Mouse (Mus musculus) macrophage (primary cell): ENCODE data around the gene Ppl. TPM values are rescaled to one million over a fixed set of nuclear protein-coding genes. Genes with fewer than 3 reads are reported as not detected.

Experiments used
- H3K27ac ChIP-seq: fragments of 350-480 bp; formaldehyde crosslinking; 2 replicates; pipeline ENCODE4 v1.9.0; 2021
- H3K36me3 ChIP-seq: fragments of 350-480 bp; formaldehyde crosslinking; 2 replicates; pipeline ENCODE4 v1.9.0; 2021; ENCODE audit errors: inconsistent target
- H3K4me3 ChIP-seq: fragments of 350-480 bp; formaldehyde crosslinking; 2 replicates; pipeline ENCODE4 v1.9.0; 2021; ENCODE audit errors: inconsistent target
- H3K79me2 ChIP-seq: fragments of 350-480 bp; formaldehyde crosslinking; 2 replicates; pipeline ENCODE4 v1.9.0; 2021; ENCODE audit errors: inconsistent target
- WGBS: methylation state at CpG from one replicate; pipeline ENCODE4 v1.1.7; 2026; ENCODE audit warnings: inconsistent platforms; ENCODE audit not compliant: missing documents; 5-methylcytosine and 5-hydroxymethylcytosine counted together
- polyA plus RNA-seq: library from polyadenylated mRNA; stranded (reverse); fragments of 250-400 nt; gene quantifications from 3 replicates; pipeline ENCODE4 v1.2.4, GENCODE M21; 2018; ENCODE audit warnings: inconsistent platforms

The Ppl gene
- polyA plus RNA-seq, 1 experiment from 2014 or later = not detected

DNA sequence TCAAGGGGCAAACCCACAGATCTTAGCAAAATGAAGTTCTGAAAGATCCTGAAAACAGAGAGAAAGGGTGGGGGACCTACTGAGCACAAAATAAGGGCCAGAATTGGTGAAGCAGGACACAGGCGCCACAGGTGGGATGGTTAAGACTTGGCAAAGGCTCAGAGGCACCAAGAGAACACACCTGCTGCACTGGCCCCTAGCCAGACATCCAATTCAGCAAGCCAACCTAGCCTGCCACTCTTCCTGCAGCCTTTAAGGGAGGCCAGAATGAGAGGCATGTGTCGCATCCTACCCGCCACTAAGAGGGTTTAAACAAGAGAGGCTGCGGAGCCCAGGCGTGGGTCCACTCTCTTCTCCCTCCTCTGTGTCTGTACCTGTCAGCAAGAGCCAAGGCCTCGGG is 31.2 kb downstream of the Ppl start:
- Histone ChIP-seq H3K36me3 (no peaks in the 10 kb centered on the region), H3K4me3 (no peak overlapping the region), H3K79me2 (no peaks in the 10 kb centered on the region), H3K27ac (no peak overlapping the region)
- 85% methylated on average over 6 of the region's 6 CpGs for WGBS

DNA sequence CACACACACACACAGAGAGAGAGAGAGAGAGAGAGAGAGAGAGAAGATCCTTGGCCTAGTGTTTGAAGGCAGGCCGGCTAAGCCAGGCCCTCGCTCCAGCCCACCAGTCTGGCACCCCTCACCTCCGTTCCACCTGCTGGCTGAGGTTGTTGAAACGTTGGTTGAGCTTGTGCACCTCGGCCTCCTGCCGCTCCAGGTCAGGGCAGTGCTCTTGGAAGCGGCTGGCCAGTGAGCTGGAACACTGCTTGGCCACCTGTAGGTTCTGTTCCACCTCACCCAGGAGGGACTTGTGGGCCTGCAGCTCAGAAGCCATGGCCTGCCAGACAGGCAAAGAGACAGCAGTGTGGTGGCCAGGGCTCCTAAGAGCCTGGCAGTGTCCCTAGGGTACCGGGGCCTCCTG is 35.7 kb downstream of the Ppl start:
- WGBS = 90% methylated on average over 7 of the region's 8 CpGs
- Histone ChIP-seq H3K4me3 (no peak overlapping the region), H3K36me3 (no peaks in the 10 kb centered on the region), H3K27ac (no peak overlapping the region), H3K79me2 (no peaks in the 10 kb centered on the region)

DNA sequence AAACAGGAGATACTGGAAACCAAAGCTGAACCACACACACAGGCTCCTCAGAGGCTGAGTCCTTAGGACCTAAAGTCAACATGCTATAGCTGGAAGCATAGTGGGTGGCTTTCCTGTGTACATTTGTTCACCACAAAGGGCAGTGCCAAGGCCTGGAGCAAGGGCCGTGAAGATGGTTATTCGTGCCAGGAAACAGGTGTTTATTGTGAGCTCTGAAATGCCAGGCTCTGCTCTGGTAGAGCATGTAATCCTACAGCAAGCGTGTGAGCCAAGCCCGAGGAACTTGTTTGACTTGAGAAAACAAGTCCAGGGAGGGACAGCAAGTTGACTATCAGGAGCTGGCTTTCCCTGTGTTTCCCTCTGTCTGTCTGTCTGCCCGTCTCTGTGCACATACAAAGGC is 38.9 kb downstream of the Ppl start:
- Histone ChIP-seq H3K36me3 (no peaks in the 10 kb centered on the region), H3K4me3 (no peak overlapping the region), H3K27ac (no peak overlapping the region), H3K79me2 (no peaks in the 10 kb centered on the region)
- WGBS = 83% methylated on average over 5 of the region's 5 CpGs

DNA sequence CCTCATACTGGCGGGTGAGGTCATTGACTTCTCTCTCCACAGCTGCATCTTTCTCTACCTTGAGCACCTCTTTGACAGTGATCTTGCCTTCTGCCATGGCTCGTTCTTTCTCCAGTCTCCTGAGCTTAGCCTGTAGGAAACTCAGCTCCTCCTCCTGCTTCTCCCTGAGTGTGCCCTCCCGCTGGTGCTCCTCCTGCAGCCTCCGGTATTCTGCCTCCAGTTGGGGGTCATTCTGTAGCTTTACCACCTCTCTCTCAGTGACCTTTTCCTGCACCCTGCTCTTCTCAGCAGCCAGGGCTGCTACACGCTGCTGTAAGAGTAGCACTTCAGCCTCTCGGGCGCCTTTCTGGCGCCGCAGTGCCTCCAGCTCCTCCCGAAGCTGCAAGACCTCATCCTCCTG is 43.2 kb downstream of the Ppl start:
- WGBS = 87% methylated on average over 10 of the region's 10 CpGs
- no peak overlapping the region for H3K27ac ChIP-seq
- peaks cover 32% of the 10 kb centered on the region for H3K36me3 ChIP-seq
- no peak overlapping the region for H3K4me3 ChIP-seq
- no peaks in the 10 kb centered on the region for H3K79me2 ChIP-seq

DNA sequence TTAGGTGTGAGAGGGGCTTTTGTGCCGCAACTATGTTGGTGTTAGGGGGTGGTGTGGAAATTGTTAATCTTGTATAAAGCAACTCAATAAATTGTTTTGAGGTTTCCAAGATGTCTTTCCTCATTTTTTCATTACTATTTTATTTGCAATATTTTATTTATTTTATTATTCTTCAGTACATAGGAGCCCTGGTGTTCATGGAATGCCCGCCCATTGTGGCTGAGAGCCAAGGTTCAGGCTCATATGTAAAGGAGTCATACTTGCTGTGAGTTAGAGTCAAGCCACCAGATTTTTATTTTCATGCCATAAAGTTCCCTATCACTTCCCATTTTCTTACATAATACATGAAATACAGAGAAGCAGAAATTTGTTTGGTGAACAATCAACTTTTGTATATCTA is 46.0 kb downstream of the Ppl start:
- H3K36me3 ChIP-seq = peaks cover 61% of the 10 kb centered on the region
- 94% methylated on average over 2 of the region's 2 CpGs for WGBS
- no peak overlapping the region for H3K27ac ChIP-seq
- H3K4me3 ChIP-seq = no peak overlapping the region
- H3K79me2 ChIP-seq = no peaks in the 10 kb centered on the region

DNA sequence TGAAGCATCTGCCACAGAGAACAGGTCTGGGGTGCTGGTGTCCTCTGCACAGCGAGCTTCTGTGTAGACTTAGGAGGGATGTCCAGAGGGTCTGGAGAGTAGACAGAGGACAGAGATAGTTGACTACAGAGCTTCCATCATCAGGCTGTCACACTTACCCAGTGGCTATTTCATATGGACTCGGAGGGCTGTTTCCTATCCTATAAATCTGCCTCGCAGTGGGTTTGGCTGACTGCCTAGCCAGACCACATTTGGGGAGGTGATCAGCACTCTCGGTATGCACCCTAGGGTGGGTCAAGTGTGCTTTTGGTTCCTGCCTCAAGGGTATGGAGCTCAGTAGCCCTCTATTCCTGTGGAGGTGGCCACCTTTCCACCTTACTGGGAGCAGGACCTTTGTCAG is 47.0 kb downstream of the Ppl start:
- H3K36me3 ChIP-seq = peaks cover 66% of the 10 kb centered on the region
- H3K79me2 ChIP-seq = 0 out of 2 replicates have a peak, but pooled peaks cover under 1% of the 10 kb centered on the region
- 26% methylated on average over 4 of the region's 4 CpGs for WGBS
- H3K4me3 ChIP-seq = no peak overlapping the region
- no peak overlapping the region for H3K27ac ChIP-seq

DNA sequence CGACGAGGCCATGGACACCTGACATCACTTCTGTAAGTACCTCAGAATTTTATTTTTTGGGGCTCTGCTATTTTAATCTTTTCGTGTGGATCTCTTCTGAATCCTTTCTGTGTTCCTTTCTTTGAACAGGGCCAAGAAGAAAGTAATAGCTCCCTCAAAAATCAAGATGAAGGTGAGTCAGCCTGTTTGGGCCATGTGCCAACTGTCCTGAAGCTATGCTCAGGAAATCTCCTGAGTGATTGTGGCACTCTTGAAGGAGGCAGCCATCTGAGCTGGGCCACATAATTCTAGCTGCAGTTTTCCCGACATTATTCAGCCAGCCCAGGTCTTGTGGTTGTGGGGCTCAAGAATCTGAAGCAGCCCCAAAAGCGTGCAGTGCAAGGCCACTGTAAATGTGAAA is 57.9 kb downstream of the Ppl start:
- Histone ChIP-seq H3K27ac (no peak overlapping the region), H3K36me3 (peaks cover 95% of the 10 kb centered on the region), H3K4me3 (no peak overlapping the region), H3K79me2 (peaks cover 1% of the 10 kb centered on the region; the same call in 1 of the 2 replicates)
- WGBS = 92% methylated on average over 5 of the region's 5 CpGs

DNA sequence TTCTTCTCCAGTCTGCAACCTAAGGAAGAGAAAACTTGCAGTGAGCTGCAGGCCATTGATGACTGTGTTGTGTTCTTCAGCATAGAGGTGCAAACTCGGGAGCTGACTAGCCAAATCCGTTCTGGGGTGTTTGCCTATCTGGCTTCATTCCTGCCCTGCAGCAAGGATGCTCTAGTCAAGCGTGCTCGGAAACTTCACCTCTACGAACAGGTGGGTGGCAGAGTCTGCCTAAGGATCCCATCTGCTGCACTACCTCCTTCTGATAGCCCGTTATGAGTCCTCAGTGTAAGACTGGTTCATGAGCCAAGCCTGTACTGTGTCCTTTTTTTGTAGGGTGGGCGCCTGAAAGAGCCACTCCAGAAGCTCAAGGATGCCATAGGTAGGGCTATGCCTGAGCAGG is 60.2 kb downstream of the Ppl start:
- no peak overlapping the region for H3K4me3 ChIP-seq
- H3K27ac ChIP-seq = no peak overlapping the region
- WGBS = 96% methylated on average over 7 of the region's 7 CpGs
- H3K79me2 ChIP-seq = no peaks in the 10 kb centered on the region; the same call in 1 of the 2 replicates
- H3K36me3 ChIP-seq = peaks cover 96% of the 10 kb centered on the region

DNA sequence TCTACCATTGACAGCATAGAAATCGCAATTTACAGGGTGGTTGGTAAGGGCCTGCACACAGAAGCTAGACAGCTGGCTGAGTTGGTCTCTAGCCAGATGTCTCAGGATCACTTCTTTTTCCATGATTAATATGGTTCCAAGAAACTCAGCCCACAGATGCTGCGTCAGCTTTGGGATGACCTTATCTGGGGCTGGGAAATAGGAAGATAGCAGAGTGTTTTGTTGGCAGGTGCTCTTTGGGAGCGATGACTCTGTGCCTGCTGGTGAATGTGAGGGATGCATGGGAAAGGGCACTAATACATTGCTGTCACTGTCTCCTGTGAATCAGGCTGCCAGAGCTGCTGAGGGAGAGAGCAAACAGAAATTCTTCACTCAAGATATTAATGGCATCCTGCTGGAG is 61.9 kb downstream of the Ppl start:
- Histone ChIP-seq H3K4me3 (no peak overlapping the region), H3K27ac (no peak overlapping the region), H3K36me3 (peaks cover 95% of the 10 kb centered on the region), H3K79me2 (no peaks in the 10 kb centered on the region)
- 97% methylated on average over 3 of the region's 3 CpGs for WGBS

DNA sequence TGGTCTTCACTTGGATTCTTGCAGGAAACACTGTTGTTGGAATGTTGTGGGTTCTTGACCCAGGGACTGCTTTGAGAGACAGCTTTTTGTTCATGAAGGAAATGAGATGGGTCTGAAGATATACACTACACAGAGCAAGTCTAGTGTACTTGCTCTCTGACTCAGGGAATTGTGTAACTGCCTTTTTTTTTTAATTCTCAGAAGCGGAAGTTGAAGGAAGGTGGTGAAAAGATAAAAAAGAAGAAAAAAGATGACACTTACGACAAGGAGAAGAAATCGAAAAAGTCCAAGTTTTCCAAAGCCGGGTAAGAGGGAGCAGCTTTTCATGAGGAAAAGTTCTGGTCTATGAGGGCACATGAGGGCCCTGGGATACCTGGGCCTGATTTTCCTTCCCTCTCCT is 68.7 kb downstream of the Ppl start:
- WGBS = 85% methylated on average over 4 of the region's 4 CpGs
- Histone ChIP-seq H3K79me2 (peaks cover 32% of the 10 kb centered on the region), H3K27ac (no peak overlapping the region), H3K36me3 (peaks cover 71% of the 10 kb centered on the region), H3K4me3 (no peak overlapping the region)

DNA sequence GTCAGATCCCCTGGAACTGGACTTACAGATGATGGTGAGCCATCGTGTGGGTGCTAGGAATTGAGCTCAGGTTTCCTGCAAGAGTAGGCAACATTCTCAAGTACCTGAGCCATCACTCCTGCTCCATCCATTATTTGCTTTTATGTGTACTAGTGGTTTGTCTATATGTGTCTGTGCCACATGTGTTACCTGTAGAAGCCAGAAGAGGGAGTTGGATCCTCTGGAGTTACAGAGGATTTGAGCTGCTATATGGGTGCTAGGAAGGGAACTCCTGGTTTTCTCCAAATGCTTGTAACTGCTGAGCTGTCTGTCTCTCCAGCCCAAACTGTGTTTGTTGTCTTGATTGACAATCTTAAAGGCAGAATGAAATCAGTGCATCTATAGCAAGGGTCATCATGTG is 74.1 kb downstream of the Ppl start:
- Histone ChIP-seq H3K36me3 (peaks cover 46% of the 10 kb centered on the region), H3K79me2 (peaks cover 85% of the 10 kb centered on the region)
- 92% methylated on average over 1 of the region's 1 CpGs for WGBS

DNA sequence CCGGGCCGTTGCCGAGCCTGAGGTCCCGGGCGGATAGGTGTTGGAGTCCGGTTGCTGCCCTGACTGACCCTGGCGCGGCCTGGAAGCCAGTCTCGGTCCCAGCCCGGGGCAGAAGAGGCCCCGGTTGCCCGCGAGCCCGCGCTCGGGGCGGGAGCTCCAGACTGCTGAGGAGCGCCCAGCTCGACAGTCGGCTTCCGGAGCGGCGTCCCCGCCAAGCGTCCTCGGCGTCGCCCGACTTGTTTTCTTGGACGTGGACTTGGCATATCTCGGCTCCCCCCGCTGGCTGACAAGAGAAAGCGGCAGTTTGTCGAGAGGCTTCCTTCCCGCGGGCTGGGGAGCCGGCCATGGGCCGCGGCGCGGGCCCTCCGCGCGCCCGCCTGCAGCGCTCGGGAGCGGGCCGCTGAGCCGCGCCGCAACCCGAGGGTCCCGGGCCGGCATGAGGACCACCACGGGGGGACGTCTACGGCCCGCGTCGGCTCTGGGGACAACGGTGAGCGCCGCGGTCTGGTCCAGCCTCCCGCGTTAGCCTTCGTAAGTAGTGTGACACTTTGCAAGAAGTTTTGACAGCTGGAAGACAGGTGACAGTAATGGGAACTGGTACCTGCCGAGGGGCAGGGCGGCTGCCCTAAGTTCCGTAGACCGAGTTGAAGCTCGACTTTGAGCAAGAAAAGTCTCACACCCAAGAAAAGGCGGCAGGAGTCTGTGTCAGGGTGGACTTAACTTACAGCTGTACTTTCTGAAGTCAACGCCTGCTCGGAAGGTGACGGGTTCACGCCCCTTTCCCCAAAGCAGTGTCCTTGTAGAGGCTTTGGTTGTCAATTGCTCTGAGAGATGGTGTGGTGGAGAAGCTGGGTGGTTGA is 81.7 kb downstream of the Ppl start:
- WGBS = under 1% methylated on average over 78 of the region's 78 CpGs
- Histone ChIP-seq H3K27ac (peak overlapping the region; percentile 28; the same call in 1 of the 2 replicates), H3K36me3 (peaks cover 25% of the 10 kb centered on the region), H3K4me3 (peak overlapping the region; percentile 80), H3K79me2 (peaks cover 90% of the 10 kb centered on the region)

More for the DNA sequence above, 74.1 kb downstream of the Ppl start:
- Histone ChIP-seq H3K4me3 (no peak overlapping the region), H3K27ac (no peak overlapping the region)

DNA sequence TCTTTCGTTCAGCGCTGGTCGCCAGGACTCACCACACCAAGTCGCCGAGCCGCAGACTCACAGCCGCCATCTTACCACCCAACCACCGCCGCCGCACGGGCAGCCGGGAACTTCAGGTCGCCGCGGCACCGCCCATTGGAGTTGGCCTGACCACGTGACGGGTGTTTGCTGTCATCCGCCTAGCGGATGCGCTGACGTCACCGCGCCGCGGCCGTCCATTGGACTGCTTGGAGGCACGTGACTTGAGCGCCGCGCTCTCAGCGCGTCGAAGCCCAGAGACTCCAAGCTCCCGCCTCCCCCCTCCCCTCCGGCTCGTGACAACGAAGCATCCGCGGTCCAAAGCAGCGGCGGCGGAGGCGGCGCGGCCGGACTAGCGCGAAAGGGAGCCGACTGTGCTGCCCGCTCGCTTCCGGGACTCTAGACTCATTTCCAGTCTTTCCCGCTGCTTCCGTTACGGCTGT is 82.4 kb downstream of the Ppl start, which contains the start of the genes Glyr1 and Ubn1:
Gene Glyr1 (minus strand): TSS at position 90 of the 461 bp plus-strand sequence.
Gene Ubn1 (plus strand): TSS at position 284 of the 461 bp plus-strand sequence.
- peaks cover 90% of the 10 kb centered on the region for H3K79me2 ChIP-seq
- WGBS = under 1% methylated on average over 52 of the region's 56 CpGs
- H3K36me3 ChIP-seq = peaks cover 29% of the 10 kb centered on the region
- H3K4me3 ChIP-seq = peak within 1 kb of the TSS; percentile 96
- H3K27ac ChIP-seq = peak within 1 kb of the TSS; percentile 78

DNA sequence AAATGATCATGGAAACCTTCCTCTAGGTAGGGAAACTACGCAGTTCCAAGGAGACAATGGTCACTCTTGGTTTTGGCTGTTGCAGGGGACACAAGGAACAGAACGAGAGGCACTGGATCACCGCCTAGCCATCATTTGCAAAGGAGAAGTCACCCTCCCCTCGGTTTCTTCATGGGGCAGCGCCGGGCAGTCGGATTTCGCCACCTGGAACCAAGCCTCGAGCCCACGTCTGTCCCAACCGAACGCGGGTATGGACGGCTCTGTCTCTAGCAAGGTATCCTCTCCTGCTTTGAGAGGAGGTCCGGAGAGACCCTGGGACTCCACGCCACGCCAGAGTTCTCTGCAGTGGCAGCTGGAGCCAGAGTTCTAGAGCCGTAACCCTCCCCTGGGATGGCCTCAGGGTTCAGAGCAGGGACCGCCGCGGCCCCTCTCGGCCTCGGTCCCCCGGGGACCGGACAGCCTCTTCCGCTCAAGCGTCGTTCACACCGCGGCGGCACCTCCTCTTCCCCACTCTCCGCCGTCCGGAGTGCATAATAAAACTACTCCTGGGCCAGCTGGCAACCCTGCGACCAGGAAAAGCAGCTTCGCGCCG is 82.9 kb downstream of the Ppl start:
- Histone ChIP-seq H3K27ac (peak overlapping the region; percentile 78), H3K79me2 (peaks cover 90% of the 10 kb centered on the region), H3K4me3 (peak overlapping the region; percentile 96), H3K36me3 (peaks cover 33% of the 10 kb centered on the region)
- 2% methylated on average over 37 of the region's 38 CpGs for WGBS

DNA sequence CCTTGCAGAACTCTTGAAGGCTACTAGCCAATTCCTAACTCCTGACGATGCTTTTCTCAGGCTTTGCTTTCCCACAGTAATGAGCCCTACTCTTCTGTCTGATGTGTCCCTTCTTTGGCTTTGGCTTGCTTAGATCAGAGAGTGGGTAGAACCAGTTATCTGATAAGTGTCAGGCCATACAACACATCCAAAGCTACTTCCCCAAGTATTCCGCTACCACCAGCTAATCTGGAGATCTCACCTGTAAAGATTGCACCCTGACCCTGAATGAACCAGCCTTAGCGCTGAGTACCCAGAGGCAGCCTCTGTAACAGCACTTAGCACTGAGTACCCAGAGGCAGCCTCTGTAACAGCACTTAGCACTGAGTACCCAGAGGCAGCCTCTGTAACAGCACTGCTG is 86.9 kb downstream of the Ppl start:
- H3K4me3 ChIP-seq = no peak overlapping the region
- 94% methylated on average over 3 of the region's 3 CpGs for WGBS
- H3K27ac ChIP-seq = no peak overlapping the region
- H3K36me3 ChIP-seq = peaks cover 64% of the 10 kb centered on the region
- peaks cover 78% of the 10 kb centered on the region for H3K79me2 ChIP-seq
